Comparison of ENCODE assay signal across 20 mouse cellular contexts in the genomic region with DNA sequence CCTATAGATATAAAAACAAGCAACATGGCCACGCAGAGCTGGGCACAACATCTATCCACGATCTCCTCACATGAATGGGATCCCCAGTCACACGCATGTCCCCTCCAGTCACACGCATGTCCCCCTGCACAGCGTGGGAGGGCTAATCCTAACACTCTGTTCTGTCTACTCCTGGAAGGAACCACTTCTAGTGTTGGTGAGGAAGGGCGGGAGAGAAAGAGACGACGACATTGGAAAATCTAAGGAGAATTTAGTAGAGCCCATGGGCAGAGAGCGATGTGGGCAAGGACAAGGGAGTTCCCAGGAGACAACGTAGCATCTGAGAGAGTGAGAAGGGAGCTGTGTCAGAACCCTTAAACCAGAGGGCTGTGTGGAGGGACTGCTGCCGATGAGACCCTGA. TPM values are rescaled to one million over a fixed set of nuclear protein-coding genes. Genes with fewer than 3 reads are reported as not detected.
"Had no signal": no experiment of that assay in that cellular context is flagged by ENCODE, and none has a peak within 500 bp of the region (broad histone marks: within the 10 kb centered on the region; RNA-seq: fewer than 3 reads in every experiment).

No protein-coding gene starts in this region.

- H3K9me3 ChIP-seq: midbrain, embryonic 10.5 days; midbrain, embryonic 13.5 days; midbrain, embryonic 15.5 days; neural tube, embryonic 13.5 days; neural tube, embryonic 15.5 days had no signal

- H3K4me3 ChIP-seq: midbrain, embryonic 10.5 days; midbrain, embryonic 13.5 days; midbrain, embryonic 15.5 days; myocyte; neural tube, embryonic 13.5 days; neural tube, embryonic 15.5 days had no signal

- ATAC-seq: midbrain, embryonic 13.5 days; midbrain, embryonic 15.5 days had no signal

- H3K27ac ChIP-seq: liver, embryonic 14.5 days; midbrain, embryonic 10.5 days; midbrain, embryonic 13.5 days; midbrain, embryonic 15.5 days; neural tube, embryonic 13.5 days; neural tube, embryonic 15.5 days had no signal

- H3K9ac ChIP-seq: liver, embryonic 14.5 days; lung, embryonic 14.5 days; midbrain, embryonic 13.5 days; midbrain, embryonic 15.5 days; neural tube, embryonic 13.5 days; neural tube, embryonic 15.5 days had no signal

- H3K4me2 ChIP-seq: lung, embryonic 14.5 days; midbrain, embryonic 13.5 days; midbrain, embryonic 15.5 days; neural tube, embryonic 13.5 days; neural tube, embryonic 15.5 days had no signal

- DNase-seq: lung, adult 18-20 months; lung, postnatal 10 days; lung, postnatal 4 days; right cerebral cortex, adult 18-20 months; right cerebral cortex, postnatal 25 days; right cerebral cortex, postnatal 4 days; spleen, adult 18-20 months; thymus, adult 18-20 months; thymus, postnatal 36 days had no signal

- H3K27me3 ChIP-seq: midbrain, embryonic 13.5 days; midbrain, embryonic 15.5 days; neural tube, embryonic 13.5 days; neural tube, embryonic 15.5 days had no signal

RNA-seq across cellular contexts. Expression of gene Ptcra, which starts 7.0 kb away (rescaled TPM):
- total RNA-seq: megakaryocyte, adult 5-6 weeks; megakaryocyte-erythroid progenitor cell, adult 5-6 weeks had no signal
- polyA plus RNA-seq: small intestine, adult 2 months had no signal
